Mouse (Mus musculus): ENCODE measurements around the gene Cdk16. TPM values are rescaled to one million over a fixed set of nuclear protein-coding genes. Genes with fewer than 3 reads are reported as not detected.
A peak's percentile ranks its signal among the peaks of the same experiment; 100 is the strongest.

The Cdk16 gene
- polyA plus RNA-seq, 1 experiment from 2014 or later, result 62.1 TPM

DNA sequence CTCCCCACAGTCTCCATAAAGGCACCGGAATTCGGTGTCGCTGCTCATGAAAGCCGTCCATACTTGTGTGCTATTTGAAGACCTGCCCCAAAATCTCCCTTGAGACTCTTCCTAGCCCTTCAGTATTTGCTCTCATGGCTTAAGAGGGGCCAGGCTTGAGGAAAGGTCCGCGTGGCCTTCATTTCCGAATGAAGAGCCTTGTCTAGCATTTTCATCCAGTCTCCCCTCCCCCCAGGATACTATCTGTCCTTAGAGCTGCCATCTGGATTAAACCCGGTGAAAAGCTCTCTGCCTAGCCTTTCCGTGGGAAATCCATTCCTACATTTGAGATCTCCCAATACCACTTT, 24.3 kb upstream of the Cdk16 start:
- peak overlapping the region; percentile 74 for H3K4me2 ChIP-seq
- no peaks in the 10 kb centered on the region for H3K9me3 ChIP-seq (ENCODE audit: control insufficient read depth, low read length)
- peaks cover 1% of the 10 kb centered on the region; the same call in 1 of the 2 replicates for H3K36me3 ChIP-seq (ENCODE audit: control insufficient read depth, insufficient read depth, low read length)
- DNase-seq (ENCODE audit: low spot score), result no peak
- ATAC-seq (replicated peaks; ENCODE audit: low FRiP score), result 0 out of 2 replicates have a peak, but pooled peaks have one; percentile 2
- 15% methylated on average over 9 of the region's 9 CpGs for WGBS
- H3K27ac ChIP-seq (ENCODE audit: low read depth, low read length), result 0 out of 2 replicates have a peak overlapping the region, but pooled peaks have one; percentile 21
- H3K27me3 ChIP-seq (replicated peaks; ENCODE audit: control insufficient read depth, insufficient read depth, low read length), result no peaks in the 10 kb centered on the region
- peak overlapping the region; percentile 76 for H3K9ac ChIP-seq (ENCODE audit: low read depth, low read length)
- H3K4me1 ChIP-seq (replicated peaks; ENCODE audit: control insufficient read depth, insufficient read depth, low read length), result peaks cover 7% of the 10 kb centered on the region
- peak overlapping the region; percentile 70 for H3K4me3 ChIP-seq (ENCODE audit: low read depth, low read length)

DNA sequence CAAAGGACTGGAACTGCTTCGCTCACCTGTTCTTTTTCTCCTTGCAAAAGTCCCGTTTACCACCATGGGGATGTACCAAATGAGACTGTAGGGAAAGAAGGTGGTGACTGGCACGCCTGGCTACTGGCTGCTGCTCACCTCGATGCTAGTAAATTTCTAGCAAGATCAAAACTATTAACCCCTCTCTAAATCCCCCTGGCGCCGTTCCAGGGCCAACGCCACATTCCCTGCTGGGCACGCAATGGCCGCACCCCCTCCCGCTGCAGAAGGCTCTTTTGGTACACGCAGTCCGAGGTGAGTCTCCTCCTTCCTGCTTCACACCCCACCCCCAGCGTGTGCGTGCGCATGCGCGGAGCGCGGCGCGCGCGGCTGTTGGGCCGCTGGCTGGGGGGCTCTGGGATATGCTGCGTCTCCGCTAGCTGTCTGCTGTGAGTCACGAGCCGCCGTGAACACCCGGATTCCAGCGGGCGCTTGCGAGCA, 354 bp downstream of the Cdk16 start:
- 11% methylated on average over 33 of the region's 33 CpGs for WGBS
- peak overlapping the region; percentile 78 for H3K4me3 ChIP-seq (ENCODE audit: low read depth, low read length)
- peaks cover 2% of the 10 kb centered on the region; the same call in 1 of the 2 replicates for H3K36me3 ChIP-seq (ENCODE audit: control insufficient read depth, insufficient read depth, low read length)
- peaks cover 8% of the 10 kb centered on the region; the same call in 1 of the 2 replicates for H3K4me1 ChIP-seq (replicated peaks; ENCODE audit: control insufficient read depth, insufficient read depth, low read length)
- ATAC-seq (replicated peaks; ENCODE audit: low FRiP score) (peak; percentile 86), DNase-seq (ENCODE audit: low spot score) (peak; percentile 76)
- no peaks in the 10 kb centered on the region for H3K9me3 ChIP-seq (ENCODE audit: control insufficient read depth, low read length)
- peak overlapping the region; percentile 91 for H3K27ac ChIP-seq (ENCODE audit: low read depth, low read length)
- H3K9ac ChIP-seq (ENCODE audit: low read depth, low read length), result peak overlapping the region; percentile 91
- H3K4me2 ChIP-seq, result peak overlapping the region; percentile 80
- H3K27me3 ChIP-seq (replicated peaks; ENCODE audit: control insufficient read depth, insufficient read depth, low read length), result no peaks in the 10 kb centered on the region

DNA sequence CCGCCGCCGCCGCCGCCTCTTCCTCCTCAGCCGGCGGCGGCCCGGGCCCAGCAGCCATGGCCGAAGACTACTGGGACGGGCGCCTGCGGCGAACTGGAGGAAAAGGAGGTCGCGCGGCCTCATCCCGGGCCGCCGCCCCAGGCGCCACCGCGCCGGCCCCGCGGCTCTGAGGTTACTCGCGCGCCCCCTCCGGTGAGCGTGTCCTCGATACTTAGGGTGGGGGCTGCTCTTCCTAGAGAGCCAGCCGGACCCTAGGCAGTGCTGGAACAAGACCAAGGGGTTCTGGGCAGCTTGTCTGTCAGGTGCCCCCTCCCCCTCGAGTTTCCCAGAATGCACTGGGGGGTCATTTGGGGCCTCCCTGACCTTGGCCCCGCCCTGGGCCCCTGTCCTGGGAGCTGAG, 861 bp downstream of the Cdk16 start:
- Histone ChIP-seq H3K27me3 (replicated peaks; ENCODE audit: control insufficient read depth, insufficient read depth, low read length) (no peaks in the 10 kb centered on the region), H3K9ac (ENCODE audit: low read depth, low read length) (peak overlapping the region; percentile 91), H3K27ac (ENCODE audit: low read depth, low read length) (peak overlapping the region; percentile 91), H3K4me3 (ENCODE audit: low read depth, low read length) (peak overlapping the region; percentile 78), H3K4me2 (peak overlapping the region; percentile 80), H3K4me1 (replicated peaks; ENCODE audit: control insufficient read depth, insufficient read depth, low read length) (peaks cover 8% of the 10 kb centered on the region; the same call in 1 of the 2 replicates), H3K9me3 (ENCODE audit: control insufficient read depth, low read length) (no peaks in the 10 kb centered on the region), H3K36me3 (ENCODE audit: control insufficient read depth, insufficient read depth, low read length) (peaks cover 4% of the 10 kb centered on the region; the same call in 1 of the 2 replicates)
- DNase-seq (ENCODE audit: low spot score), result peak; percentile 52
- 6% methylated on average over 17 of the region's 35 CpGs for WGBS
- ATAC-seq (replicated peaks; ENCODE audit: low FRiP score), result peak; percentile 40

DNA sequence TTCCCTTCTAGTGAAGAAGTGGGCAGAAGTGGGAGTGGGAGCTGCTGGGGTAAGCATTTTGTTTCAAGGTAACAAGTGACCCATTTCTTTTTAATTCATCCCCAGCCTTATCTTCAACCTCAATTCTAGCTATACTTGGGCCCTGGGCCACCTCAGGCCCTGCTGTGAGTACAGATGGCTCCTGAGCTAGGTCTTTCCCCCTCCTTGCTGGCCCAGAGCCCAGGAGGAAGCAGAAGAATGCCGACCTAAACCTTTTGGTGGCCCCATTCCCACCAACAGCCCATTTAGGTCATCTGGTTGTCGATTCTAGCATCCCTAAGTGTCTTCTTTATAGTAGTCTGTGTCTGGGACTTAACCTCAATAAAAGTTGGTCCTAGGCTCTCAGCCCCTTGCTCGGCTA, 3.8 kb downstream of the Cdk16 start:
- no peak for DNase-seq (ENCODE audit: low spot score)
- no peak for ATAC-seq (replicated peaks; ENCODE audit: low FRiP score)
- Histone ChIP-seq H3K9ac (ENCODE audit: low read depth, low read length) (no peak overlapping the region), H3K27ac (ENCODE audit: low read depth, low read length) (no peak overlapping the region), H3K4me2 (no peak overlapping the region), H3K9me3 (ENCODE audit: control insufficient read depth, low read length) (no peaks in the 10 kb centered on the region), H3K4me3 (ENCODE audit: low read depth, low read length) (no peak overlapping the region), H3K4me1 (replicated peaks; ENCODE audit: control insufficient read depth, insufficient read depth, low read length) (peaks cover 8% of the 10 kb centered on the region; the same call in 1 of the 2 replicates), H3K27me3 (replicated peaks; ENCODE audit: control insufficient read depth, insufficient read depth, low read length) (no peaks in the 10 kb centered on the region), H3K36me3 (ENCODE audit: control insufficient read depth, insufficient read depth, low read length) (peaks cover 11% of the 10 kb centered on the region; the same call in 1 of the 2 replicates)
- WGBS, result 70% methylated on average over 3 of the region's 3 CpGs

DNA sequence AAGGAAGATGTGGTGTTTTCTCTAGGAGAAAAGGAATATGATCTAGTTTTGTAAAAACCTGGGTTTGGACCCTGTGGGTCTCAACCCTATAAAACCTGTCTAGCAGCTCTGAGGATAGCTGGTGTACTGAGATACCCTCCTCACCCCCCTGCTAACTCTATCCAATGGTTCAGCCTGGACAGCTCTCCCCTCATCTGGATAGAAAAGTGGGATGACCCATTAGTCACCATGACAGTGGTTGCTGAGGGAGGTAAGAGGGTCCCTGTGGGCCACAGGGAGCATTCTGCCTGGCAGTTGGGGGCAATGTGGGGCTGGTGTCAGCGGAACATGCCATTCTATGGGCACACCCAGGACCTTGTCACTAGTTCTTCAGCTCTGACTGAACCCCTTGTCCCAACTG, 4.9 kb downstream of the Cdk16 start:
- ATAC-seq (replicated peaks; ENCODE audit: low FRiP score), result no peak
- H3K9ac ChIP-seq (ENCODE audit: low read depth, low read length), result no peak overlapping the region
- WGBS, result 74% methylated on average over 1 of the region's 1 CpGs
- H3K4me2 ChIP-seq, result no peak overlapping the region
- H3K4me1 ChIP-seq (replicated peaks; ENCODE audit: control insufficient read depth, insufficient read depth, low read length), result peaks cover 8% of the 10 kb centered on the region; the same call in 1 of the 2 replicates
- H3K4me3 ChIP-seq (ENCODE audit: low read depth, low read length), result no peak overlapping the region
- DNase-seq (ENCODE audit: low spot score), result no peak
- no peak overlapping the region for H3K27ac ChIP-seq (ENCODE audit: low read depth, low read length)
- no peaks in the 10 kb centered on the region for H3K9me3 ChIP-seq (ENCODE audit: control insufficient read depth, low read length)
- H3K36me3 ChIP-seq (ENCODE audit: control insufficient read depth, insufficient read depth, low read length), result peaks cover 14% of the 10 kb centered on the region; the same call in 1 of the 2 replicates
- no peaks in the 10 kb centered on the region for H3K27me3 ChIP-seq (replicated peaks; ENCODE audit: control insufficient read depth, insufficient read depth, low read length)

DNA sequence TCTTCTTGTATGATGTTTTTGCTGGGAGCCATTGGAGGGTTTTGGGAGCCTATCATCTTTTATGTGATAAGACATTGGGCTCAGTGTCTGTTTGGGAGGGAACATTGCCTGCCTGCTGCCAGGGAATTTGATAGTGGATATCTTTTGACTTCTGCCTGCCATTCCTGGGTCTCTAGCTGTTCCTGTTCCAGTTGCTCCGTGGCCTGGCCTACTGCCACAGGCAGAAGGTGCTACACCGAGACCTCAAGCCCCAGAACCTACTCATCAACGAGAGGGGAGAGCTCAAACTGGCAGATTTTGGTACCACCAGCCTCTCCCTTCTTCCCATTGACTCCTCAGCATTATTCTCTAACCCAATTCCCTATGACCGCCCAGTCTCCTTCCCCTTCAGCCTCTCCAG, 8.1 kb downstream of the Cdk16 start:
- ATAC-seq (replicated peaks; ENCODE audit: low FRiP score), result no peak

DNA sequence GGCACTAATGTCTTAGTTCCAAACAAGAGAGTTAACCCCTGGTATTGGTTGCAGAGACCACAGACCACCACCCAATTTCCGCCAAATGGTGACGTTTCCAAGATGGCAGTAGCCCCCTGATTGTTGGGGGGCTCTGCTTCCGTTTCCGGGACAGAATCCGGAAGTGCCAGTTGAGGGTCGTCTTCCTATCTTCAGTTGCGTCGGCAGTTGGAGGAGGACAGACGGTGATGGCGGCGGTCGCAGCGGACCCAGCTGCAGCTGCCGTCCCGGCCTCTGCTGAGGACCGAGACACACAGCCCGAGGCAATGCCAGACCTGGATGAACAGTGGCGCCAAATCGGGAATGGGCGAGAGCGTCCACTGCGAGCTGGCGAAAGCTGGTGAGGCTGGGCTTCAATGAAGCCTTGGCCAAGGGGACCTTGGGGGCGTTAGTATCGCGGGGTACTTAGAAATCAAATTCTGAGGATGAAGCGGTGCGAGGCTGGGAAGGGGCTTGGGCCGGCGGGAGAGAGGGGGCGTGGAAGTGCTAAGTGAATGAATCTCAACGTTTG, 16.1 kb downstream of the Cdk16 start, which contains the start of gene Usp11:
Gene Usp11, plus strand, starts transcription at position 166 of the 550 bp plus-strand sequence.
- peak within 1 kb of the TSS; percentile 62 for H3K4me2 ChIP-seq
- no peaks in the 10 kb centered on the region for H3K27me3 ChIP-seq (replicated peaks; ENCODE audit: control insufficient read depth, insufficient read depth, low read length)
- peak within 1 kb of the TSS; percentile 89 for H3K27ac ChIP-seq (ENCODE audit: low read depth, low read length)
- peak within 1 kb of the TSS; percentile 65 for H3K4me3 ChIP-seq (ENCODE audit: low read depth, low read length)
- H3K36me3 ChIP-seq (ENCODE audit: control insufficient read depth, insufficient read depth, low read length), result no peaks in the 10 kb centered on the region; the same call in 1 of the 2 replicates
- peak; percentile 43 for DNase-seq (ENCODE audit: low spot score)
- H3K9me3 ChIP-seq (ENCODE audit: control insufficient read depth, low read length), result no peaks in the 10 kb centered on the region
- ATAC-seq (replicated peaks; ENCODE audit: low FRiP score), result peak; percentile 38
- peak within 1 kb of the TSS; percentile 68 for H3K9ac ChIP-seq (ENCODE audit: low read depth, low read length)
- WGBS, result 11% methylated on average over 32 of the region's 32 CpGs
- no peaks in the 10 kb centered on the region; the same call in 1 of the 2 replicates for H3K4me1 ChIP-seq (replicated peaks; ENCODE audit: control insufficient read depth, insufficient read depth, low read length)

More for the DNA sequence above, 8.1 kb downstream of the Cdk16 start:
- Histone ChIP-seq H3K4me3 (ENCODE audit: low read depth, low read length) (no peak overlapping the region), H3K36me3 (ENCODE audit: control insufficient read depth, insufficient read depth, low read length) (peaks cover 14% of the 10 kb centered on the region; the same call in 1 of the 2 replicates), H3K9me3 (ENCODE audit: control insufficient read depth, low read length) (no peaks in the 10 kb centered on the region), H3K27me3 (replicated peaks; ENCODE audit: control insufficient read depth, insufficient read depth, low read length) (no peaks in the 10 kb centered on the region), H3K9ac (ENCODE audit: low read depth, low read length) (no peak overlapping the region), H3K27ac (ENCODE audit: low read depth, low read length) (no peak overlapping the region), H3K4me2 (no peak overlapping the region), H3K4me1 (replicated peaks; ENCODE audit: control insufficient read depth, insufficient read depth, low read length) (no peaks in the 10 kb centered on the region)
- no peak for DNase-seq (ENCODE audit: low spot score)
- 86% methylated on average over 4 of the region's 4 CpGs for WGBS

DNA sequence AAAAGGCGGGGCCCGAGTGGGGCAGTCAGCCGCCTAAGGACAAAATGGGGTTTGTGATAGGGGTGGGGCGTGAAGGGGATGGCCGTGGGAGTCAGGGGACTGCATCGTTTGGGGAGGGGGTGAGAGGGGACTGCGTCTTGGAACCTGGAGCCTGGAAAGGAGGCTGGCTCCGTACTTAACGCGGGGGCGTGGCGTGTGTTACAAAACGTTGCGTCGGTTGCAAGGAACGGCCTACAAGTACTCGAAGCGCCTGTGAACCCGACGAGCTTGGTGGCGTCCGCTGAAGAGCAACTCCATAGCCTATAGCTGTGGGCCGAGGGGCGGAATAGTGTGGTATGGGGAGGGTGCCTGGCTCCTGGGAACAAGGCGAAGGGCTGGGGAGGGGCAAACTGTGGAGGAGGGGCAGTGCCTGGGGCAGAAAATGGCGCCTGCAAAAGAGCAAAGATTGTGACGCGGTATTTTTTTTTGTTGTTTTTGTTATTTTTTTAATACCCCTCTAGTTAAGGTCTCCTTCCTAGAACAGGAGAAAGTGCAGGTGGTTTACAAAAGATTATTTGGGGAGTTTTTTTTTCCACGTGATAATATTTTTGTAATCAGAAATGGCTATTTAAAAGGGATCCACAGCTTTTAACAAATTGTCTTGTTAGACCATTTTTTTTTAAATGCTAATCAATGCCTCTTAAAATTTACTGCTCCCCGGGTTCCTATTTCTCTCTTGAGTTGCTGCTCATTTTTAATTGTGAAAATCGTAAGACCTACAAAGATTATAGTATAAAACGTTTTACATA, 16.7 kb downstream of the Cdk16 start:
- DNase-seq (ENCODE audit: low spot score) (peak; percentile 80), ATAC-seq (replicated peaks; ENCODE audit: low FRiP score) (peak; percentile 95)
- Histone ChIP-seq H3K4me3 (ENCODE audit: low read depth, low read length) (peak overlapping the region; percentile 65), H3K27me3 (replicated peaks; ENCODE audit: control insufficient read depth, insufficient read depth, low read length) (no peaks in the 10 kb centered on the region), H3K36me3 (ENCODE audit: control insufficient read depth, insufficient read depth, low read length) (no peaks in the 10 kb centered on the region), H3K4me1 (replicated peaks; ENCODE audit: control insufficient read depth, insufficient read depth, low read length) (no peaks in the 10 kb centered on the region; the same call in 1 of the 2 replicates), H3K9me3 (ENCODE audit: control insufficient read depth, low read length) (no peaks in the 10 kb centered on the region), H3K4me2 (peak overlapping the region; percentile 62), H3K9ac (ENCODE audit: low read depth, low read length) (peak overlapping the region; percentile 68), H3K27ac (ENCODE audit: low read depth, low read length) (peak overlapping the region; percentile 89)
- 16% methylated on average over 31 of the region's 32 CpGs for WGBS
